Mouse (Mus musculus): Measurements from ENCODE around the gene Gm6121. TPM values are rescaled to one million over a fixed set of nuclear protein-coding genes. Genes with fewer than 3 reads are reported as not detected.
"Not testable (repeated sequence)": the region's sequence is repeated elsewhere in the genome, so short reads cannot be mapped to it uniquely, and the experiment has no call there.

Gene Gm6121
- not detected in 2 replicates for polyA plus RNA-seq (2015; fragmentation: Nextera tagmentation; extraction: Ambion mirVana)

DNA sequence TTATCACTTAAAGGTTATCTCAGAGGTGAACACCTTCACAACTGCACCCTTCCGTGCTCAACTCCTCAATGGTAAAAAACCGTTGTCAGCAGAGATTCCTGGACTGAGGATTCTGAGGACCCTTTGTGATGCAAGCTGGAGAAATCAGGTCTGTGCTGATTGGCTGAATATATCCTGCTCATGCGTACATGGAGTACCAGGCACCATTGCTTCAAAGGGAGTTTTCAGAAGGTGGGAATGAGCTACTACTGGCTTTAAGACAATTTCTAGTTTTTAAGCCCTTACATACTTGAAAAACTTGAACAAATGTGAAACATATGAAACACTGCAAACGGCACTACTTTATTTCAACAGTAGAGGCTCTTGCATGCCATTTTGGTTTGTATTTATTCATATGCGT lies at the start of gene Gm6121:
TSS of gene Gm6121 (minus strand) at position 101 of the 400 bp plus-strand sequence.
- WGBS, result no CpG with 5 or more reads among the region's 5 CpGs
- H3K36me3 ChIP-seq; H3K4me2 ChIP-seq; H3K9ac ChIP-seq; ATAC-seq (ENCODE audit: insufficient read depth, low FRiP score, low read depth); H3K9me3 ChIP-seq; H3K4me3 ChIP-seq (replicated peaks); H3K4me1 ChIP-seq; H3K27ac ChIP-seq; H3K27me3 ChIP-seq (replicated peaks): not testable (repeated sequence)

Other genes with a start within 250 kb of the Gm6121 start
- gene Gm14525, start 233.1 kb downstream of the Gm6121 start, polyA plus RNA-seq (2015; fragmentation: Nextera tagmentation; extraction: Ambion mirVana), result not detected in 2 replicates